Mouse (Mus musculus) limb, embryonic 12.5 days (tissue): Measurements from ENCODE around the gene Hnrnpf. TPM values are rescaled to one million over a fixed set of nuclear protein-coding genes. Genes with fewer than 3 reads are reported as not detected.

ENCODE experiments used
- ATAC-seq: fragments of 200-750 bp; cut with Nextera tagmentation; 2 replicates; pipeline ENCODE4 v1.8.0; 2017; ENCODE audit warnings: low read depth, moderate TSS enrichment; ENCODE audit not compliant: insufficient number of reproducible peaks, insufficient read depth, low FRiP score, low TSS enrichment
- H3K27ac ChIP-seq: fragments of 300-500 bp; sonication (generic); 2 replicates; pipeline ENCODE4 v1.5.1; 2016; ENCODE audit warnings: mild to moderate bottlenecking, moderate library complexity
- H3K27me3 ChIP-seq: fragments of 300-500 bp; sonication (generic); 2 replicates; pipeline ENCODE4 v1.6.1; 2016; ENCODE audit warnings: mild to moderate bottlenecking, moderate library complexity
- H3K36me3 ChIP-seq: fragments of 300-500 bp; sonication (generic); 2 replicates; pipeline ENCODE4 v1.6.1; 2016; ENCODE audit warnings: mild to moderate bottlenecking, moderate library complexity
- H3K4me1 ChIP-seq: fragments of 300-500 bp; sonication (generic); replicated peaks from 2 replicates; pipeline ENCODE4 v1.6.1; 2016
- H3K4me2 ChIP-seq: fragments of 300-500 bp; sonication (generic); 2 replicates; pipeline ENCODE4 v1.6.1; 2016; ENCODE audit warnings: mild to moderate bottlenecking, moderate library complexity
- H3K4me3 ChIP-seq: fragments of 300-500 bp; sonication (generic); replicated peaks from 2 replicates; pipeline ENCODE4 v1.5.1; 2016; ENCODE audit warnings: mild to moderate bottlenecking
- H3K9ac ChIP-seq: fragments of 300-500 bp; sonication (generic); replicated peaks from 2 replicates; pipeline ENCODE4 v1.6.1; 2016; ENCODE audit warnings: mild to moderate bottlenecking, moderate library complexity
- H3K9me3 ChIP-seq: fragments of 300-500 bp; sonication (generic); 2 replicates; pipeline ENCODE4 v1.6.1; 2016; ENCODE audit warnings: mild to moderate bottlenecking, moderate library complexity
- WGBS: fragments of 180-500 bp; shearing (Covaris S2); methylation state at CpG from one replicate; pipeline ENCODE4 v1.1.7; 2016; 5-methylcytosine and 5-hydroxymethylcytosine counted together
- polyA plus RNA-seq: library from polyadenylated mRNA; unstranded; fragments of >200 nt; fragmentation: Nextera tagmentation; extraction: Ambion mirVana; gene quantifications from 2 replicates; pipeline ENCODE4 v1.2.1, GENCODE M21; 2016

Hnrnpf gene
- polyA plus RNA-seq, 1 experiment from 2014 or later = 726 TPM

DNA sequence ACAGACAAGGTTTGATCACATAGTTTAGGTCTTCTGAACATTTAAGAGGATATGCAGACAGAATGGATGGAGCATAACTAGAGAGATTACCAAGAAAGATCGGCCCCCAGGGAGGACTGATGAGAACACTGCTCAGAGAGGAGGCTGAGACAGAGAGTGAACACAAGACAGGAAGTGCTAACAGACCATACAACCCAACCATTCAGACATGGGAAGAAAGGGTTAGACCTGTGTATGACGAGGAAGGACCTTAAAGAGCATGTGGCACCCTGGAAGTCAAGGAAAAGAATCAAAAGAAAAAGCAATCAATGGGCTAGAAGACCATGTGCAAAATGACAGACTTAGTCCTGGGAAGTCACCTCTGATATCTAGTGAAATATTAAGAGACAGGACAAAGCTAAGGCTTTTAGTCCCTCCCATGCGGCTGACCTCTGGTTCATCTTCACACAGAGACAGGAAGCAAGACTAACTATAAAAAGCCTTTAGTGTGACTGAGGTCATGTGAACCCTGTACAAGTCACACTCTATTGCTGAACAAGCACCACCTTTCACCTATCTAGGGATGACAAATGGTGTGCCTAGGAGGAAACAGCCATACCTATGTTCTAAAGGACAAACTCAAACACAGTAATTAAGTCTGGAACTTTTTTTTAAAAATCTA lies 25.4 kb upstream of the Hnrnpf start:
- Histone ChIP-seq H3K4me3 (no peak overlapping the region), H3K36me3 (peaks cover 15% of the 10 kb centered on the region; the same call in 1 of the 2 replicates), H3K9ac (no peak overlapping the region), H3K4me2 (no peak overlapping the region), H3K4me1 (no peaks in the 10 kb centered on the region), H3K27me3 (no peaks in the 10 kb centered on the region), H3K9me3 (no peaks in the 10 kb centered on the region), H3K27ac (no peak overlapping the region)
- no peak for ATAC-seq
- WGBS = 80% methylated on average over 3 of the region's 3 CpGs

DNA sequence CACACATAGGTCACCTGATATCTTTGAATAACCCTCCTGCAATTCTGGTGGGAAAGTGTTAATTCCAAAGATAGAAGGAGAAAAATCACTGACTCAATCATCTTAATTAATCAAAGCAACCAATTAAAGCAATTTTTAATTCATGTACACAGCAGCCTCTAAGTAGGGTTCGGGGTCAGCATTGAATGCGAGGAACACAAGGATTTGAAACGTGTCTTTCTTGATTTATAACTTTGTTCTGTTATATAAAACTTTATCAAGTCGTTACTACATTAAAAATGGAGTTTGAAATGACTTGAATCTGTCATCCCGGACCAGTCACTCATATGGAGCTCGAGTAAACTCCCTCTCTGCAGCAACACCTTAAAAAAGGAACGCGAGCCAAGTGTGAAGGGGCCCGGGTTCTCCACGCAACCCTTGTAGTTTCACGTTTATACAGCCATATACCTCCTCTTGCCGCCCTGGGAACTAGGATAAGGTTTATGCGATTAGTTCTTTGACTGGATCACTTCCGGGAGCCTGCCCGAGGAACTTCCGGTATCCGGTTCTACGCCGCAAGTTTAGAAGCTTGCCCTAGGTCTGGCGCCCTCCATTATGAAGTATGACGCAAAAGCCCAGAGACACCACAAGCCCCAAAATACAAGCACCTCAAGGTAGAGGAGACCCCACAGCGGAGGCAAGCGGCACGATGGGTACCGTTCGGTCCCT lies 21.3 kb upstream of the Hnrnpf start:
- no peaks in the 10 kb centered on the region for H3K9me3 ChIP-seq
- H3K36me3 ChIP-seq = no peaks in the 10 kb centered on the region
- ATAC-seq = peak; percentile 86
- H3K4me2 ChIP-seq = peak overlapping the region; percentile 61
- peak overlapping the region; percentile 96 for H3K27ac ChIP-seq
- WGBS = 13% methylated on average over 26 of the region's 26 CpGs
- H3K4me1 ChIP-seq = peaks cover 5% of the 10 kb centered on the region; the same call in 1 of the 2 replicates
- H3K4me3 ChIP-seq = peak overlapping the region; percentile 49
- H3K27me3 ChIP-seq = no peaks in the 10 kb centered on the region
- H3K9ac ChIP-seq = peak overlapping the region; percentile 59

DNA sequence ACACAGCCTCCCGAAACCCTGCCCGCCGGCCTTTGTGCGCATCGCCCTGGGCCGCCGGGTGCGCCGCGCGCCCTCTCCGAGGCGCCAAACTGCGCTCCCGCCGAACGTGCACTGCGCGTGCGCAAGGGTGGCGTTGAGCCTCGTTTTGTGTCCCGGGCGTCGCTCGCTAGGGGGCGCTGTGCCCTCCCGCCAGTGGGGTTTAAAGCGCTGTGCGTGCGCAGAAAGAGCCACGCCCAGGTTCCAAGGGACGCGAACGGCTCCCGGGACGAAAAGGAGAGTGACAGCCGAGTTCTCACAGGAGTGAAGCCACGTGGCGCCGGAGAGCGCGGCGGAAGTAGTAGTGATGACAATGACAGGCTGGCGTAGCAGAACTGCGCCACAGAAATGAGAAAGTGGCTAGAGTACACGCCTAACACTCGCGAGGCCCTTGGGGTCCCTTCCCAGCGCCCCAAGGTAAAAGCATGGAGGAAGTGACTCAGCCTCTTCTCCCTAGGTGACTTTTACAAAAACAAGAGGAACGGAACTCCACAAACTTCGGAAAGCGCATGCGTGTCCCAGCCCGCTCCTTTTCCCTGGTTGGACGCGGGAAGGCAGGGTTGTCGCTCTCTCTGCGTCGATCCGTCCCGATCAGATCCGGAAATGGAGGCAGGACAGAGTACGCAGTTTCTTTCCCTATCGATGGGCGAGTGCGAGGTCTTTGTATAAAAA lies 20.6 kb upstream of the Hnrnpf start:
- H3K27ac ChIP-seq = peak overlapping the region; percentile 96
- H3K27me3 ChIP-seq = no peaks in the 10 kb centered on the region
- H3K4me3 ChIP-seq = peak overlapping the region; percentile 49
- peak overlapping the region; percentile 59 for H3K9ac ChIP-seq
- WGBS = under 1% methylated on average over 67 of the region's 67 CpGs
- H3K4me2 ChIP-seq = peak overlapping the region; percentile 61
- H3K9me3 ChIP-seq = no peaks in the 10 kb centered on the region
- H3K4me1 ChIP-seq = peaks cover 5% of the 10 kb centered on the region; the same call in 1 of the 2 replicates
- no peaks in the 10 kb centered on the region for H3K36me3 ChIP-seq
- ATAC-seq = peak; percentile 92

DNA sequence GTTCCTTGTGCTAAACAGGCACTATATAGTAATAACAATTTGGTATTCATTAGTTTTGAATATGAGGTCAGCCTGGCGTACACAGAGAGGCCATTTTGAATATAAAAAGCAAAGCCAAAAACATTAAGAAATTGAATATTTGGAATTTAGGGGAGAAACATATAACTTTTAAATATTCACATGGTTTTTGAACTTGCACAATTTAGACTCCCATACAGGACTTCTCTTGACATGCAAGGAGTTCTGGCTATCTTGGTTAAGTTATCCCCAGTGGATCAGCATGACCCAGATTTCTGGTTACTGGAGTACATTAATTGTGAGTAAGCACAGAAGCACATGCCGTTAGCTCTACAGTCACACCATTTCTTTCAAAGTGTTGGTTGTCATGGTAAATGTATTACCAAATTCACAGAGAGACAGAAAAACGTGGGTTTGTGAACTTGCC lies 19.7 kb upstream of the Hnrnpf start:
- no peak for ATAC-seq
- WGBS = 53% methylated on average over 3 of the region's 3 CpGs
- Histone ChIP-seq H3K4me2 (peak overlapping the region; percentile 61), H3K4me1 (peaks cover 5% of the 10 kb centered on the region; the same call in 1 of the 2 replicates), H3K27me3 (no peaks in the 10 kb centered on the region), H3K9me3 (no peaks in the 10 kb centered on the region), H3K27ac (peak overlapping the region; percentile 96), H3K4me3 (peak overlapping the region; percentile 49), H3K36me3 (no peaks in the 10 kb centered on the region), H3K9ac (peak overlapping the region; percentile 59; the same call in 1 of the 2 replicates)

DNA sequence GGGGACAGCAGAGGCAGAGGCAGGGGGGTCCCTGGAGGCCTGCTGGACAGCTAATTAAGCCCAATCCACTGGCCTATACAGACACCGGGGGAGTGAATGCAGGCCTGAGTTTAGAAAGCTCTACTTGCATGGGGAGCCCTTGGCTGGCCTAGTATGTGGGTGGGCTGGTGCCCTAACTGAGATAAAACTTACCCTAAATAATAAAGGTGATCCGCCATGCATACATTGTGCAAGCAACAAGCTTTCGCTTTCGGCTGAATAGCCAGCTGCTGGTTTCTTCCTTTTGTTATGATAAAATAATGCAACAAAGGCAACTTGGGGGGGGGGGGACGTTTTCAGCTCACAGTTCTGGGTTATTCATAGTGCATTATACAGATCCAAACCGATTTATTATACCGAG lies 18.9 kb upstream of the Hnrnpf start:
- ATAC-seq = no peak
- 86% methylated on average over 7 of the region's 7 CpGs for WGBS
- Histone ChIP-seq H3K27ac (no peak overlapping the region), H3K27me3 (no peaks in the 10 kb centered on the region), H3K4me3 (no peak overlapping the region), H3K9ac (no peak overlapping the region), H3K9me3 (no peaks in the 10 kb centered on the region), H3K4me1 (peaks cover 5% of the 10 kb centered on the region; the same call in 1 of the 2 replicates), H3K36me3 (no peaks in the 10 kb centered on the region), H3K4me2 (no peak overlapping the region)

DNA sequence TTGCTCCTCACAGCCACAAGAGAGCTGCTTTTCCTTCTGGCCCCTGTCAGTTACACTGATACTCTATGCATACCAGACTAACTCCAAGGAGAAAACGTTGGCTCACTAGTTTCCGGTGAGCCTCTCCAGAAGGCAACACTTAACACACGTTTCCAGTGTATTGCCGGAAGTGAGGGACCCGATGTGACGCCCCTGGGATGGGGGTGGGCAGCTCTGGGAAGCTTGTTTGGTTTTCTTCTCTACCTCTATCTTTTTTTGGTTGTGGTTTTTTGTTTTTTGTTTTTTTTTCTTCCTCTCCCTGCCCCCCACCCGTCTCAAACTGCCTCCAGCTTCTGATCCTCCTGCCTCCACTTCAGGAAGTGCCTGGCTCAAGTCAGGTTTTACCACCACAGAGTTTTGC lies 18.1 kb upstream of the Hnrnpf start:
- WGBS = 75% methylated on average over 7 of the region's 7 CpGs
- Histone ChIP-seq H3K4me2 (no peak overlapping the region), H3K4me1 (peaks cover 5% of the 10 kb centered on the region; the same call in 1 of the 2 replicates), H3K36me3 (no peaks in the 10 kb centered on the region), H3K27ac (no peak overlapping the region), H3K27me3 (no peaks in the 10 kb centered on the region), H3K9ac (no peak overlapping the region), H3K4me3 (no peak overlapping the region), H3K9me3 (no peaks in the 10 kb centered on the region)
- no peak for ATAC-seq

DNA sequence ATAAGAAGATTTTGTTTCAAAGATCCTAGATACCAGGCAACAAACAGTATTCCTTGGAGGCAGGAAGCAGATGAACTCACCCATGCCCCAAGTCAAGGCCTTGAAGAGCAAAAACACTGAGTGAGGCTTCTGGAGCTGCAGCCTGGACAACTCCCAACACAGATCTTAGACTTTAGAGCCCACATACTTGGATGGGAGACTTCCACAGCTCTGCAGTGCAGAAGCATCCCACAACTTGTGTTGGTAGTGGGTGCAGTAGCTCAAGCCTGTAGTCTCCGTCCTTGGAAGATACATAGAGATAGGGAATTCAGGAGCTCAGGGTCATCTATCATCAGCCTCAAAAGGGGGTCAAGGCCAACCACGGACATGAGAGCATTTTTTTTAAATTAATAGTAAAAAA lies 14.2 kb upstream of the Hnrnpf start:
- Histone ChIP-seq H3K27me3 (no peaks in the 10 kb centered on the region), H3K4me1 (no peaks in the 10 kb centered on the region), H3K9me3 (no peaks in the 10 kb centered on the region), H3K27ac (no peak overlapping the region), H3K4me2 (no peak overlapping the region), H3K4me3 (no peak overlapping the region), H3K36me3 (no peaks in the 10 kb centered on the region), H3K9ac (no peak overlapping the region)
- no peak for ATAC-seq
- 83% methylated on average over 2 of the region's 2 CpGs for WGBS

DNA sequence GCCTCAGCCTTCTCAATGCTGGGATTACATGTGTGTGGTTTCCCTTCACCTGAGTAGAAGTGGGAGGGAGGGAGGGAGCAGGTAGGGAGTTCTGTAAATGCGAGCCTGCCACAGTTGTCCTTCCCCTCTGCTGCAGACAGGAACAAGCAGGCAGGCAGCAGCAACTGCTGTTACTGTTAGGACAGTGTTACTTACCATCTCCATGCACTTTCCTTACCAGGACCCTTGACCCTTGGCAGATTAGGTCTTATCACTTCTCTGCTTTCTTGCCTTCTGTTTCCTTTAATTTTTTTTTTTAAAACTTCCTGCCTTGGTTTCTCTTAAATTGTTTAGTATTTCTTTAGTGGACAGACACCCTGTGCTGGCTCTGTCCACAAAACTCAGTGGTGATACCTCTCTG lies 12.1 kb upstream of the Hnrnpf start:
- no peak overlapping the region for H3K4me3 ChIP-seq
- H3K27me3 ChIP-seq = no peaks in the 10 kb centered on the region
- H3K4me2 ChIP-seq = no peak overlapping the region
- no peaks in the 10 kb centered on the region for H3K9me3 ChIP-seq
- H3K27ac ChIP-seq = no peak overlapping the region
- 44% methylated on average over 1 of the region's 1 CpGs for WGBS
- no peaks in the 10 kb centered on the region for H3K4me1 ChIP-seq
- H3K9ac ChIP-seq = no peak overlapping the region
- no peaks in the 10 kb centered on the region for H3K36me3 ChIP-seq
- ATAC-seq = no peak

DNA sequence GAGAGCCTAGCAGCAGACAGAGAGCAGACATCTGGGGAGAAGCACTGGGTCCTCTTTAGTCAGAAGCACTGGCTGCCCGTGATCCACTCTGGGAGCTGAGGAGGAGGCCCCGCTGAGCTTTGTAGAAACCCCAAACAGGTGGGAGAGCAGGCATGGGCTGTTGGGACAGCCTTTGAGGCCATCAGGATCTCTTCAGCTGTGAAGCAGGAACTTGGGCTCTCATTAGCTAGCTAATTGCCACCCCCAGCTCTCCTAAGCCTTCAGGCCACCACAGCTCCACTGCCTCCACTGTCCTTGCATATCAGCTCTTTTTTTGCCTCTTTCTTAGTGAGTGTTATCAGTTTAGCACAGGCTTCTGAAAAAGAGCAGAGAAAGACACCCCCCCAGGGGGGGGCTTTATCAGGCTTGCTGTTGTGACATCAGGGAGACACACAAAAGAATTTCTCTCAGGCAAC lies 11.5 kb upstream of the Hnrnpf start:
- H3K4me3 ChIP-seq = no peak overlapping the region
- H3K9ac ChIP-seq = no peak overlapping the region
- H3K9me3 ChIP-seq = no peaks in the 10 kb centered on the region
- H3K4me2 ChIP-seq = no peak overlapping the region
- H3K27me3 ChIP-seq = no peaks in the 10 kb centered on the region
- no peak for ATAC-seq
- H3K4me1 ChIP-seq = no peaks in the 10 kb centered on the region
- 63% methylated on average over 2 of the region's 2 CpGs for WGBS
- H3K36me3 ChIP-seq = no peaks in the 10 kb centered on the region
- H3K27ac ChIP-seq = 0 out of 2 replicates have a peak overlapping the region, but pooled peaks have one; percentile 9

DNA sequence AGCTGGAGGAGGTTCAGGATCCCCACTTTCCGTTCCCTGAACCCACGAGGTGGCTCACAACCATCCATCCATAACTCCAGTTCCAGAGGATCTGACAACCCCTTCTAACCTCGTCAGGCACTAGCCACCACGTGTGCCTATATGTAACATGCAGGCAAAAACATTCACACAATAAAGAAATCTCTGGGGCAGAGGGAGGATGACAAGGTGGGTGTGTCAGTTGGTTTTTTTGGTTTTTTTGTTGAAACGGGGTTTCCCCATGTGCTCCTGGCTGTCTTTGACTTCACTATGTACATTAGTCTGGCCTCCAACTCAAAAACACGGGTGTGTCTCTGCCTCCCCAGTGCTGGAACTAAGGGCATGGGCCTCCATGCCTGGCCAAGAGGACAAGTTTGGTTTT lies 9.9 kb upstream of the Hnrnpf start:
- Histone ChIP-seq H3K27ac (no peak overlapping the region), H3K9me3 (no peaks in the 10 kb centered on the region), H3K9ac (no peak overlapping the region), H3K36me3 (no peaks in the 10 kb centered on the region), H3K27me3 (no peaks in the 10 kb centered on the region), H3K4me2 (no peak overlapping the region), H3K4me3 (no peak overlapping the region), H3K4me1 (no peaks in the 10 kb centered on the region)
- 85% methylated on average over 6 of the region's 6 CpGs for WGBS
- ATAC-seq = no peak
